Mouse (Mus musculus): ENCODE data around the gene Ccdc82. TPM values are rescaled to one million over a fixed set of nuclear protein-coding genes. Genes with fewer than 3 reads are reported as not detected.

Ccdc82 gene
- polyA plus RNA-seq, 1 experiment from 2014 or later = 15.1 TPM

DNA sequence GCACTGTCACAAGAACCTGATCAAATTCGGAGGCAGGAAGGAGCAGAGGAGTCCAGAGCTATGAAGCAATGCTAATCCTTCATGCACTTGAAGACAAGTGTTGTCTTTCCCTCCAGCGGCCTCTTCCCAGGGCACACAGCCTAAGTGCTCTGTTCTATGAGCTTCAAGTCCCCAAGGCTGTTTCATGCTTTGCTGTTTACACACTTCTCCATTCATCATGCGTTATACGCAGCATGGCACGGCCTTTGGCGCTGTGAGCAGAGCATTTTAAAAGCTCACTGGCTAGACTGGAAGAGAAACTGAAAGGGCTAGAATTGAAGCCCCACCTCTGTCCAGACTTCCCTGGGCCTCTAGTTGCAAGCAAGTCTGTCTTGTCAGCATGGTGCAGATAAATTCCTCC, 57.2 kb downstream of the Ccdc82 start:
- Histone ChIP-seq H3K4me1 (ENCODE audit: control insufficient read depth, insufficient read depth, low read length) (peaks cover 25% of the 10 kb centered on the region), H3K27me3 (ENCODE audit: control insufficient read depth, insufficient read depth, low read depth, low read length) (no peaks in the 10 kb centered on the region), H3K27ac (ENCODE audit: low read length) (no peak overlapping the region), H3K36me3 (ENCODE audit: control insufficient read depth, insufficient read depth, low read length) (no peaks in the 10 kb centered on the region), H3K4me2 (ENCODE audit: low read length) (no peak overlapping the region), H3K9me3 (replicated peaks; ENCODE audit: control insufficient read depth, low read length, poor library complexity, severe bottlenecking) (no peaks in the 10 kb centered on the region), H3K9ac (ENCODE audit: low read depth, low read length) (no peak overlapping the region), H3K4me3 (ENCODE audit: low read depth, low read length) (no peak overlapping the region)
- 31% methylated on average over 6 of the region's 6 CpGs for WGBS
- ATAC-seq = no peak

DNA sequence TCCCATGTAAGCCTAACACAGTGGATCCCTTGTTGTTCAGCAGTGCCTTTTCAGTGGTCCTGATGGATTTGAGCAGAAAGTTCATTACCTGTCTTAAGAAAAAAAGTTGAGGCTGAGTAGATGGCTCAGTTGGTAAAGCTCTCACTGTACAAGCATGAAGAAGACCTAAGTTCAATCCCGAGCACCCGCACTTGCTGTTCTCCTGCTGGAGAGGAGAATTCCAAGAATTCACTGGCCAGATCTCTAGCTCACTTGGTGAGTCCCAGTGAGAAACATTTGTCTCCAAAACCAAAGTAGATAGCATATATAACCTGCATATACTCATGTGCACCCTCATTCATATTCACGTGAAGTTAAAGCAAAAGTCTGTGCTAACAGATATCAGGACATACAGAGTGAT, 59.7 kb downstream of the Ccdc82 start:
- 87% methylated on average over 3 of the region's 3 CpGs for WGBS
- no peak for ATAC-seq

GRCm38 (mm10) chr9:13307226-13307625, 60.5 kb downstream of the Ccdc82 start:
- no peak overlapping the region for H3K4me3 ChIP-seq (ENCODE audit: low read depth, low read length)
- H3K9ac ChIP-seq (ENCODE audit: low read depth, low read length) = no peak overlapping the region
- ATAC-seq = no peak
- no peak overlapping the region for H3K4me2 ChIP-seq (ENCODE audit: low read length)
- no peaks in the 10 kb centered on the region for H3K9me3 ChIP-seq (replicated peaks; ENCODE audit: control insufficient read depth, low read length, poor library complexity, severe bottlenecking)
- WGBS = 21% methylated on average over 4 of the region's 4 CpGs
- H3K36me3 ChIP-seq (ENCODE audit: control insufficient read depth, insufficient read depth, low read length) = no peaks in the 10 kb centered on the region
- H3K4me1 ChIP-seq (ENCODE audit: control insufficient read depth, insufficient read depth, low read length) = peaks cover 21% of the 10 kb centered on the region
- H3K27me3 ChIP-seq (ENCODE audit: control insufficient read depth, insufficient read depth, low read depth, low read length) = no peaks in the 10 kb centered on the region
- no peak overlapping the region for H3K27ac ChIP-seq (ENCODE audit: low read length)

More for the DNA sequence above, 59.7 kb downstream of the Ccdc82 start:
- H3K4me1 ChIP-seq (ENCODE audit: control insufficient read depth, insufficient read depth, low read length) = peaks cover 27% of the 10 kb centered on the region
- H3K27ac ChIP-seq (ENCODE audit: low read length) = no peak overlapping the region
- no peak overlapping the region for H3K4me3 ChIP-seq (ENCODE audit: low read depth, low read length)
- no peaks in the 10 kb centered on the region for H3K36me3 ChIP-seq (ENCODE audit: control insufficient read depth, insufficient read depth, low read length)
- H3K9ac ChIP-seq (ENCODE audit: low read depth, low read length) = no peak overlapping the region
- H3K4me2 ChIP-seq (ENCODE audit: low read length) = no peak overlapping the region
- no peaks in the 10 kb centered on the region for H3K9me3 ChIP-seq (replicated peaks; ENCODE audit: control insufficient read depth, low read length, poor library complexity, severe bottlenecking)
- H3K27me3 ChIP-seq (ENCODE audit: control insufficient read depth, insufficient read depth, low read depth, low read length) = no peaks in the 10 kb centered on the region

DNA sequence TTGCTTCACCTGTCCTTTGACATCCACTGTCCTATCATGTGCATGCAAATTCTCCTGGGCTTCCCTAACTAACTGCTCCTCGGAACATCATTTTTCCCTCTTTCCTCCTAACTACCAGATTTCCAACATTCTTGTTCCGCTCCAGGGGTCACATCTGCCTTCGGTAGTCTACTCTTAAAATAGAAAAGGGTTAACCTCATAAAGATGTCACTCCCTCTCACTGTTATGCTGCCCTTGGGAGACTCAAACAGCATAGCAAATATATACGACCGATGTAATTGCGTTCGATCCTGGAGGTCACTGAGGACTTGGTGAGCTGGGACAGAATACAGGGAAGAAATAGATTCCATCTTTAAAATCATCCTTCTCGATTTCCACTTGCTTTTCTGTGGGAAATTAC, 62.0 kb downstream of the Ccdc82 start:
- no peak overlapping the region for H3K27ac ChIP-seq (ENCODE audit: low read length)
- no peak overlapping the region for H3K4me2 ChIP-seq (ENCODE audit: low read length)
- ATAC-seq = no peak
- H3K4me3 ChIP-seq (ENCODE audit: low read depth, low read length) = no peak overlapping the region
- peaks cover 18% of the 10 kb centered on the region for H3K4me1 ChIP-seq (ENCODE audit: control insufficient read depth, insufficient read depth, low read length)
- no peaks in the 10 kb centered on the region for H3K9me3 ChIP-seq (replicated peaks; ENCODE audit: control insufficient read depth, low read length, poor library complexity, severe bottlenecking)
- 69% methylated on average over 8 of the region's 8 CpGs for WGBS
- no peaks in the 10 kb centered on the region for H3K27me3 ChIP-seq (ENCODE audit: control insufficient read depth, insufficient read depth, low read depth, low read length)
- H3K9ac ChIP-seq (ENCODE audit: low read depth, low read length) = no peak overlapping the region
- H3K36me3 ChIP-seq (ENCODE audit: control insufficient read depth, insufficient read depth, low read length) = no peaks in the 10 kb centered on the region

- H3K4me2 ChIP-seq (ENCODE audit: low read length) = no peak overlapping the region
- no peaks in the 10 kb centered on the region for H3K9me3 ChIP-seq (replicated peaks; ENCODE audit: control insufficient read depth, low read length, poor library complexity, severe bottlenecking)
- peak; percentile 50; the same call in 1 of the 2 replicates for ATAC-seq
- 56% methylated on average over 7 of the region's 7 CpGs for WGBS
- no peaks in the 10 kb centered on the region for H3K27me3 ChIP-seq (ENCODE audit: control insufficient read depth, insufficient read depth, low read depth, low read length)
- H3K9ac ChIP-seq (ENCODE audit: low read depth, low read length) = no peak overlapping the region
- H3K4me3 ChIP-seq (ENCODE audit: low read depth, low read length) = no peak overlapping the region
- H3K36me3 ChIP-seq (ENCODE audit: control insufficient read depth, insufficient read depth, low read length) = no peaks in the 10 kb centered on the region
- peak overlapping the region; percentile 8; the same call in 1 of the 2 replicates for H3K27ac ChIP-seq (ENCODE audit: low read length)
- H3K4me1 ChIP-seq (ENCODE audit: control insufficient read depth, insufficient read depth, low read length) = peaks cover 15% of the 10 kb centered on the region
These were observed 63.1 kb downstream of the Ccdc82 start for GRCm38 (mm10) chr9:13309807-13310206.

GRCm38 (mm10) chr9:13310236-13310635, 63.5 kb downstream of the Ccdc82 start:
- WGBS = 23% methylated on average over 3 of the region's 3 CpGs
- Histone ChIP-seq H3K4me3 (ENCODE audit: low read depth, low read length) (no peak overlapping the region), H3K4me2 (ENCODE audit: low read length) (no peak overlapping the region), H3K9me3 (replicated peaks; ENCODE audit: control insufficient read depth, low read length, poor library complexity, severe bottlenecking) (no peaks in the 10 kb centered on the region), H3K27me3 (ENCODE audit: control insufficient read depth, insufficient read depth, low read depth, low read length) (no peaks in the 10 kb centered on the region), H3K4me1 (ENCODE audit: control insufficient read depth, insufficient read depth, low read length) (peaks cover 15% of the 10 kb centered on the region), H3K36me3 (ENCODE audit: control insufficient read depth, insufficient read depth, low read length) (no peaks in the 10 kb centered on the region), H3K9ac (ENCODE audit: low read depth, low read length) (no peak overlapping the region), H3K27ac (ENCODE audit: low read length) (peak overlapping the region; percentile 8)
- ATAC-seq = peak; percentile 64

GRCm38 (mm10) chr9:13311094-13311493, 64.3 kb downstream of the Ccdc82 start:
- no peak overlapping the region for H3K4me2 ChIP-seq (ENCODE audit: low read length)
- H3K27me3 ChIP-seq (ENCODE audit: control insufficient read depth, insufficient read depth, low read depth, low read length) = no peaks in the 10 kb centered on the region
- 27% methylated on average over 2 of the region's 2 CpGs for WGBS
- H3K4me1 ChIP-seq (ENCODE audit: control insufficient read depth, insufficient read depth, low read length) = peaks cover 17% of the 10 kb centered on the region
- ATAC-seq = no peak
- H3K27ac ChIP-seq (ENCODE audit: low read length) = no peak overlapping the region
- no peaks in the 10 kb centered on the region for H3K9me3 ChIP-seq (replicated peaks; ENCODE audit: control insufficient read depth, low read length, poor library complexity, severe bottlenecking)
- H3K4me3 ChIP-seq (ENCODE audit: low read depth, low read length) = no peak overlapping the region
- H3K9ac ChIP-seq (ENCODE audit: low read depth, low read length) = no peak overlapping the region
- H3K36me3 ChIP-seq (ENCODE audit: control insufficient read depth, insufficient read depth, low read length) = no peaks in the 10 kb centered on the region

DNA sequence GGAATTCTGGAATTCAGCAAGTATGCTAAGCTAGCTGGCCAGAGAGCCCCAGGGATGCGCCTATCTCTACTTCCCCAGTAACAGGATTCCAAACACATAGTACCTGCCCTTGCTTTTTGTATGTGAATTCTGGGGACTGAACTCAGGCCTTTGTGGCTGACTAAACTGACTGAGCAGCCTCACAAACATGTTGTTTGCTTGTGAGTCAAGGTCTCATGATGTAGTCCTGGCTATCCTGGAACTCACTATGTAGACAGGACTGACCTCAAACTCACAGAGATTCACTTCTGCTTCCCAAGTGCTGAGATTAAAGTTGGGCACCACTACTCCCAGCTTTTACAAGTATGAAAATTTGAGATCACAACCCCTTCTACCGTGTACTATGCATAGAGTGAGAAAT, 67.2 kb downstream of the Ccdc82 start:
- H3K36me3 ChIP-seq (ENCODE audit: control insufficient read depth, insufficient read depth, low read length) = no peaks in the 10 kb centered on the region
- ATAC-seq = no peak
- no peak overlapping the region for H3K9ac ChIP-seq (ENCODE audit: low read depth, low read length)
- WGBS = 96% methylated on average over 2 of the region's 2 CpGs
- H3K4me3 ChIP-seq (ENCODE audit: low read depth, low read length) = no peak overlapping the region
- no peaks in the 10 kb centered on the region for H3K27me3 ChIP-seq (ENCODE audit: control insufficient read depth, insufficient read depth, low read depth, low read length)
- no peak overlapping the region for H3K4me2 ChIP-seq (ENCODE audit: low read length)
- no peak overlapping the region for H3K27ac ChIP-seq (ENCODE audit: low read length)
- H3K9me3 ChIP-seq (replicated peaks; ENCODE audit: control insufficient read depth, low read length, poor library complexity, severe bottlenecking) = no peaks in the 10 kb centered on the region
- peaks cover 17% of the 10 kb centered on the region for H3K4me1 ChIP-seq (ENCODE audit: control insufficient read depth, insufficient read depth, low read length)

- Histone ChIP-seq H3K4me1 (ENCODE audit: control insufficient read depth, insufficient read depth, low read length) (peaks cover 15% of the 10 kb centered on the region), H3K4me2 (ENCODE audit: low read length) (no peak overlapping the region), H3K36me3 (ENCODE audit: control insufficient read depth, insufficient read depth, low read length) (no peaks in the 10 kb centered on the region), H3K27me3 (ENCODE audit: control insufficient read depth, insufficient read depth, low read depth, low read length) (no peaks in the 10 kb centered on the region), H3K9ac (ENCODE audit: low read depth, low read length) (no peak overlapping the region), H3K9me3 (replicated peaks; ENCODE audit: control insufficient read depth, low read length, poor library complexity, severe bottlenecking) (no peaks in the 10 kb centered on the region), H3K4me3 (ENCODE audit: low read depth, low read length) (no peak overlapping the region), H3K27ac (ENCODE audit: low read length) (no peak overlapping the region)
- ATAC-seq = no peak
- 85% methylated on average over 5 of the region's 5 CpGs for WGBS
These were observed 67.8 kb downstream of the Ccdc82 start for GRCm38 (mm10) chr9:13314577-13315004.

Measured in midbrain, embryonic 16.5 days (tissue).